Mouse (Mus musculus) small intestine, adult 2 months (tissue): ENCODE measurements around the gene Txlnb.

Experiments
- CTCF ChIP-seq: fragments of 200-500 bp; IDR thresholded peaks from 2 replicates; pipeline ENCODE4 v1.5.1; 2012; ENCODE audit warnings: low read depth, mild to moderate bottlenecking, control low read depth, inconsistent platforms, low read length, moderate library complexity, mixed read lengths; ENCODE audit not compliant: insufficient replicate concordance, insufficient read length; ENCODE audit errors: extremely low read depth
- POLR2A ChIP-seq: fragments of 200-500 bp; IDR thresholded peaks from 2 replicates; pipeline ENCODE4 v1.6.1; 2012; ENCODE audit warnings: low read depth, mild to moderate bottlenecking, control low read depth, inconsistent platforms, low read length, moderate library complexity

DNA sequence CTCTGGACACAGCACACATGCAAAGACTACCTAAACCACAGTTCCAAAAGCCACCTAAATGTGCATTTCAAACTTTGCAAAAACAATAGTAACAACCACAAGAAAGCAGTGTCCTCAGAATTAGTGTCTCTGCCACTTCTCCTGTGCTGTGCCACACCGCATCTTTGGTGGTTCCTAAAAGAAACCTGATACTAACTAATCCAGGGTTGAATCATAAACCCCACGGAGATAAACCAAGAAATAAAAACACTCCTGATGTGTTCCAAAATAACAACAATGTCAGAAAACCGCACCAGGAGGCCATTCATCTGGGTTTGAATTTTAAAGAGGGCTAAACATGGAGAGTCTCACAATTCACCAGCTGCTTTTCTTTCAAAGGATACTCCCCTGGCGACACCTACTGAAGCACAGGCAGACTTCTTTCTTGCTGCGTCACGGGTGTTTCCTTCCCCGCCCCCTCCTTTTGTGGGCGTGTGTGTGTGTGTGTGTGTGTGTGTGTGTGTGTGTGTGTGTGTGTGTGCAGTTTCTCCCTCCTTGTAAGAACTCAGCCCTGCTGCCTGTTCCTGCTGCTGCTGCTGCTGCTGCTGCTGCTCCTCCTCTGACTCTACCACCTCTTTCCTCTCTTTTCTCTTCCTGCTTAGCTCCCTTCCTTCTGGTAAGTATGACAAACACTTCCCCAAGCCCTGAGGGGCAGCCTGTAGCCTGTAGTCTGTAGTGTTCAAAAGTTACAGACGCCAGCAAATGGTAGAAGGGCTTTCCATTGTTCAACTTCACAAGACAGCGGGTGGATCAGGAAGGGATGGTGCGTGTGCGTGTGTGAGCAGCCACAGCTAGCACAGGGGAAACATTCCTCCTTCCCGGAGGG lies at the start of gene Txlnb:
- TF ChIP-seq CTCF (no peak), POLR2A (no peak)
